Mouse (Mus musculus) midbrain, embryonic 16.5 days (tissue): ENCODE measurements around the gene Mark3. TPM values are rescaled to one million over a fixed set of nuclear protein-coding genes. Genes with fewer than 3 reads are reported as not detected.
A peak's percentile ranks its signal among the peaks of the same experiment; 100 is the strongest.

Experiments
- ATAC-seq: fragments of 200-750 bp; cut with Nextera tagmentation; 2 replicates; pipeline ENCODE4 v1.8.0; 2017; ENCODE audit warnings: moderate TSS enrichment
- H3K27ac ChIP-seq: fragments of 300-500 bp; sonication (generic); 2 replicates; pipeline ENCODE4 v1.5.1; 2014; ENCODE audit warnings: mild to moderate bottlenecking, low read length, mixed read lengths
- H3K27me3 ChIP-seq: fragments of 300-500 bp; sonication (generic); 2 replicates; pipeline ENCODE4 v1.6.1; 2014; ENCODE audit warnings: low read depth, low read length, mixed read lengths; ENCODE audit not compliant: control insufficient read depth, insufficient read depth
- H3K36me3 ChIP-seq: fragments of 300-500 bp; sonication (generic); 2 replicates; pipeline ENCODE4 v1.6.1; 2014; ENCODE audit warnings: mild to moderate bottlenecking, low read length, moderate library complexity, mixed read lengths; ENCODE audit not compliant: control insufficient read depth, insufficient read depth
- H3K4me1 ChIP-seq: fragments of 300-500 bp; sonication (generic); 2 replicates; pipeline ENCODE4 v1.6.1; 2014; ENCODE audit warnings: mild to moderate bottlenecking, low read length, mixed read lengths; ENCODE audit not compliant: control insufficient read depth, insufficient read depth
- H3K4me2 ChIP-seq: fragments of 300-500 bp; sonication (generic); 2 replicates; pipeline ENCODE4 v1.6.1; 2014; ENCODE audit warnings: mild to moderate bottlenecking, low read length, mixed read lengths
- H3K4me3 ChIP-seq: fragments of 300-500 bp; sonication (generic); 2 replicates; pipeline ENCODE4 v1.5.1; 2014; ENCODE audit warnings: low read depth, mild to moderate bottlenecking, low read length, moderate library complexity, mixed read lengths
- H3K9ac ChIP-seq: fragments of 300-500 bp; sonication (generic); 2 replicates; pipeline ENCODE4 v1.6.1; 2014; ENCODE audit warnings: low read depth, low read length, mixed read lengths
- H3K9me3 ChIP-seq: fragments of 300-500 bp; sonication (generic); replicated peaks from 2 replicates; pipeline ENCODE4 v1.6.1; 2014; ENCODE audit warnings: mild to moderate bottlenecking, low read length, mixed read lengths; ENCODE audit not compliant: control insufficient read depth, poor library complexity, severe bottlenecking
- WGBS: fragments of 180-500 bp; shearing (Covaris S2); extraction: QIAGEN DNeasy Blood & Tissue Kit; methylation state at CpG from one replicate; pipeline ENCODE4 v1.1.7; 2014; 5-methylcytosine and 5-hydroxymethylcytosine counted together
- polyA plus RNA-seq: library from polyadenylated mRNA; unstranded; fragments of >200 nt; fragmentation: Nextera tagmentation; extraction: Ambion mirVana; gene quantifications from 2 replicates; pipeline ENCODE4 v1.2.1, GENCODE M21; 2015

Gene Mark3
- polyA plus RNA-seq, 1 experiment from 2014 or later = 45.5 TPM

DNA sequence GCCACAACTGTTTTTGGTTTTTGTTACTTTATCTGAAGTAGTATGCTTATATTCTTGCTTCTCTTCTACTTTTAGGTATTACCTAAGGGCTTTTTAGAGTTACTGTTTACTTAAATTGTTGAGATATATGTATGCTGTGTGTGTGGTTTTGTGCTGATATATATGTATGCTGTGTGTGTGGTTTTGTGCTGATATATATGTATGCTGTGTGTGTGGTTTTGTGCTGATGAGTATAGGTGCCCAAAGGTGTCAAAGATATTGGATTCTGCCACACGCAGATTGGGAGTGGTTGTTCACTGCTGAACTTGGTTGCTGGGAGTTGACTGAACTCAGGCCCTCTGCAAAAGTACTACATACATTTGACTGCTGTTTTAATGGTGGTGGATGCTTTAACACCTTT is 24.6 kb downstream of the Mark3 start:
- Histone ChIP-seq H3K36me3 (peaks cover 14% of the 10 kb centered on the region), H3K27me3 (no peaks in the 10 kb centered on the region), H3K4me3 (no peak overlapping the region), H3K9me3 (no peaks in the 10 kb centered on the region), H3K27ac (no peak overlapping the region), H3K9ac (no peak overlapping the region), H3K4me2 (no peak overlapping the region), H3K4me1 (no peaks in the 10 kb centered on the region)
- no peak for ATAC-seq
- 100% methylated on average over 1 of the region's 1 CpGs for WGBS

DNA sequence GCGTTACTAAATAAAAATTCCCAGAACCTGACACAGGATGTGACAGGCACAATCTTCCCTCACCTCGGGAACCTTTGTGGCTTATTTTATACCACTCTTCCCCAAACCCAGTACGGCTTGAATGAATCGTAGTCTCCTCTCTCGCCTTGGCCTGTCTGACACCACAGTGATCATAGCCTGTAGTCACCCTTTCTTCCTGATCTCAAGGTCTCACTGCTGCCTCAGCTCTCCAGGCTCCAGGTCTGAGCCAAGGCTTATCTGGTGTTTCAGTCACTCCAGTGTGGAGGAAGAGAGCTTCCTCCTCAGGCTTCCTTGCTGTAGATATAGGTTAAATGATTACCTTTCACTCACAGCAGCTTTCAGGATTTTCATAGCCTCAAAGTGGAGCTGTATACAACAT is 25.3 kb downstream of the Mark3 start:
- WGBS = 92% methylated on average over 5 of the region's 5 CpGs
- peaks cover 13% of the 10 kb centered on the region for H3K36me3 ChIP-seq

DNA sequence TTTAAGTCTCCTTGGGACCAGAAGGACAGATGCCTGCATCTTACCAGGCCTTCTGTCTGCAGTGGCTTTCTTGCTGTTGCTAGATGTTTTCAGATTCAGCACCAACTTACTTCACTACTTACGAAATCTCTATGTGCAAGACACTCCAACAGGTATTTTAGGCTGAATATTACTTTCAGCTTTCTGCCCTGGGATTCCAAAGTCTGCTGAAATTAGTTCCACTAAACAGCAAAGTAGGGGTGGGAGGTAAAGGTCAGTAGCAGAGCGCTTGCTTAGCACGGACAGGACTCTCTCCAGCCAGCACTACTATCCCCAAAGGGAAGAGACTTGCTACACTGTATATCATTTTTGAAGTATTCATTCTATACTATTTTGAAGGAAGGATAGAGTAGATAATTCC is 29.5 kb downstream of the Mark3 start:
- H3K4me2 ChIP-seq = no peak overlapping the region

More for the DNA sequence above, 25.3 kb downstream of the Mark3 start:
- no peak for ATAC-seq
- Histone ChIP-seq H3K4me3 (no peak overlapping the region), H3K27me3 (no peaks in the 10 kb centered on the region), H3K4me2 (no peak overlapping the region), H3K9ac (no peak overlapping the region), H3K4me1 (no peaks in the 10 kb centered on the region), H3K9me3 (no peaks in the 10 kb centered on the region), H3K27ac (no peak overlapping the region)

DNA sequence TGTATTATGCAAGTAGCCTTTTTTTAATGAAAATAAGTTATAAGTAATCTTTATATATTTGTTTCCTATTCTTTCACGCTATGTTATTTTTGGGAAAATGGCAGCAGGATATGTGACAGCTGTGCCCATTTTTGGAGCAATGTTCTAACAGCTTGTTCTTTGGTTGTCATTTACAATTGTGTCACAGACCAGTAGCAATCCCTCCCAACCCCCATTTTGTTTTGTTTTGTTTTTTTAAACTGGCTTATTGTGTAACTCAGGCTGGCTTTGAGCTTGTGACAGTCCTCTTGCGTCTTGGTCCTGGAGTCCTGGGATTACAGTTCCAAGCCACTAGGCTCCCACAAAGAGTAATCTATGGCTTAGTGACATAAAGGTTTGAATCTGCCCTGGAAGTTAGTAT is 31.3 kb downstream of the Mark3 start:
- H3K36me3 ChIP-seq = 0 out of 2 replicates have a peak, but pooled peaks cover 2% of the 10 kb centered on the region
- no peaks in the 10 kb centered on the region for H3K4me1 ChIP-seq
- no peak overlapping the region for H3K27ac ChIP-seq
- H3K9me3 ChIP-seq = no peaks in the 10 kb centered on the region
- 82% methylated on average over 2 of the region's 2 CpGs for WGBS
- H3K4me3 ChIP-seq = no peak overlapping the region
- ATAC-seq = no peak
- H3K4me2 ChIP-seq = no peak overlapping the region
- H3K27me3 ChIP-seq = no peaks in the 10 kb centered on the region
- H3K9ac ChIP-seq = no peak overlapping the region

More for the DNA sequence above, 29.5 kb downstream of the Mark3 start:
- no peaks in the 10 kb centered on the region for H3K9me3 ChIP-seq
- 0 out of 2 replicates have a peak, but pooled peaks cover 5% of the 10 kb centered on the region for H3K36me3 ChIP-seq
- no peak overlapping the region for H3K4me3 ChIP-seq
- no peaks in the 10 kb centered on the region for H3K27me3 ChIP-seq
- 89% methylated on average over 3 of the region's 3 CpGs for WGBS
- no peaks in the 10 kb centered on the region for H3K4me1 ChIP-seq
- no peak overlapping the region for H3K9ac ChIP-seq
- ATAC-seq = no peak
- H3K27ac ChIP-seq = no peak overlapping the region

DNA sequence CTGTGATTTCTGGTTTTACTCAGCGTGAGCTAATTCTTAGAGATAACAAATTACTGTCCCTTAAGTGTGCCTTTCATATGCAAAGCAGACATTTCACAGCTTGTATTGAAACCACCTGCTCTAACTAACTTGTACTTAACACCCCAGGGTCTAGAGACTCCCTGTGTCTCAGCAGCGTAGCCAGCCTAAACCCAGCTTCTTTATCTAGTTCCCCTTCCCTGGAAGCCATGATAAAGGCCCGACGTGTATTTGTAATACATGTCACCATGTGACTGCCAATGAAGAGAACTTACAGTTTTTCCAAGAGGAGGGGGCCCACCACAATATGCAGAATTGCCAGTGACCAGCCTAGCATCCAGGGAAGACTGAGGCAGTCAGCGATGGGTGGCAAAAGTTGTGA is 33.7 kb downstream of the Mark3 start:
- Histone ChIP-seq H3K9me3 (no peaks in the 10 kb centered on the region), H3K4me2 (no peak overlapping the region), H3K36me3 (peaks cover 8% of the 10 kb centered on the region; the same call in 1 of the 2 replicates), H3K27me3 (no peaks in the 10 kb centered on the region), H3K27ac (no peak overlapping the region), H3K4me3 (no peak overlapping the region), H3K9ac (no peak overlapping the region), H3K4me1 (no peaks in the 10 kb centered on the region)
- no peak for ATAC-seq
- 35% methylated on average over 5 of the region's 5 CpGs for WGBS

DNA sequence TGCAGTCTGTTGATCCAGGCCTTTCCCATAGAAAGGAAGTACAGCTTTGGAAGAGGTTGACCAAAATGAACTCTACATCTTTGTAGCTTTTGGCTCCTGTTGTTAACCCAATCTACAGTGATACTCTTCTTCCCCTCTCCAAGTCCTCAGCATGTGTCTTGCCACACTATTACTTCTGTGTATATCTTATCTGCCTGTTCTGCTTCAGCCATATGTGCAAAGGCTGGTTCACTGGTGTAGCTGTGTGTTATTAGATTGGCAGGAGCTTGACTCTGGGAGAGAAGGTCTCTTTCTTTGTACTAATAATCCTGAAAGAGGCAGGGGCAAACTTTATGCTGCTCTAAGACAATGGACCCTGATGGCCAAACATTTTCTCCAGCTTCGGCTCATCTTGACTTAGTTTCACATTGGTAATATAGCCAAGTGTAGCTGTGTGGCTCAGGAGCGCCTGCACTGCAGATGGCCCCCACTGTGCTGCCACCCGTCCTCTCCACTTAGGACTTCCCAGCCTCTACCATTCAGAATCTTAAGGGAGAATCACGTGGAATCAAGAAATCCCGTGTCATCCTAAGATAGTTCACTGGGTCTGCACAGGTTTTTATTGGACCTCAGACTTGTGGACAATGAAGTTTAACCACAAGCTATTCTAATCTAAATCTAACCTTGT is 40.3 kb downstream of the Mark3 start:
- Histone ChIP-seq H3K36me3 (peaks cover 16% of the 10 kb centered on the region), H3K9me3 (no peaks in the 10 kb centered on the region), H3K9ac (no peak overlapping the region), H3K27me3 (no peaks in the 10 kb centered on the region), H3K4me3 (no peak overlapping the region), H3K27ac (no peak overlapping the region), H3K4me2 (no peak overlapping the region), H3K4me1 (no peaks in the 10 kb centered on the region)
- ATAC-seq = no peak
- WGBS = 88% methylated on average over 5 of the region's 5 CpGs

DNA sequence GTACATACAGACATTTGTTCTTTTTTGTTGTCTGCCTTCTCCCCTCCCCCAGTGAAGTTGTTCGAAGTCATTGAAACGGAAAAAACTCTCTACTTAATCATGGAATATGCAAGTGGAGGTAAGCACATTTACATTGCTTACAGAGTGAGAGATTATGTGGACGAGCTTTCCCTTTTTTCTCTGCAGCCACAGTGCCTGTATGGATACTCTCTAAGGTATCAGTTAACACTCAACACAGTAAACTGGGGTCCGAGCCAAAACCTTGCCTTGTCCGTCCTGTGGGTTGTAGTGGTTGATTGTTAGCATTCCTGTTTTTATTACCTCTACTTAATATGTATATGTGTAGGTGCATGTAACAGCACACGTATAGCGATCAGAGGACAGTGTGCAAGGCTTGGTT is 43.9 kb downstream of the Mark3 start:
- H3K27me3 ChIP-seq = no peaks in the 10 kb centered on the region
- peaks cover 24% of the 10 kb centered on the region for H3K36me3 ChIP-seq
- no peak overlapping the region for H3K4me3 ChIP-seq
- WGBS = 89% methylated on average over 7 of the region's 7 CpGs
- H3K9me3 ChIP-seq = no peaks in the 10 kb centered on the region
- H3K4me2 ChIP-seq = no peak overlapping the region
- no peaks in the 10 kb centered on the region for H3K4me1 ChIP-seq
- no peak overlapping the region for H3K27ac ChIP-seq
- no peak for ATAC-seq
- H3K9ac ChIP-seq = no peak overlapping the region

DNA sequence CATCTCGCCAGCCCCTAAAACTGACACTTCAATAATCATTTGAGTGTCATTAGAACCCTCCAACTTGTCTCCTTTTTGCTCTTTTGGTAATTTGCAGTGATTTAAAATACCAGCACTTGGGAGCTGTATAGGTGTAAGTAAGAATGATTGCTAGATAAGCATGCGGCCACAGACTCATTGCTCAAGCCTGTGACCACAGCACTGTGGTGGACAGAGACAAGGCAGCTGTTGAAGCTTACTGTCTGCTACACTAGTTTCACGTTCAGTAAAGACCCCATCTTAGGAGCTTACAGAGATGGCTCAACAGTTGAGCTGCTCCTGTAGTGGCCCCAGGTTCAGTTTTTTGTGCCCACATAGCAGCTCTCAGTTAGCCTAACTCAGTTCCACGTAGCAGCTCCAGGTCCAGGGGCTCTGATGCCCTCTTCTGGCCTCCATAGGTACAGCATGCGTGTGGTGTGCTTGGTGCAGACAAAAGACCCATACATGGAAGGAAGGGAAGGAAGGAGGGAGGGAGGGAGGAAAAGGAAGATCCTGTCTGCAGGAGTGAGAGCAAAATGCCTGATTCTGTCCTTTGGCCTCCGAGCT is 73.8 kb downstream of the Mark3 start:
- Histone ChIP-seq H3K9ac (0 out of 2 replicates have a peak overlapping the region, but pooled peaks have one; percentile 36), H3K36me3 (peaks cover 25% of the 10 kb centered on the region), H3K27me3 (no peaks in the 10 kb centered on the region), H3K27ac (no peak overlapping the region), H3K9me3 (no peaks in the 10 kb centered on the region), H3K4me3 (no peak overlapping the region), H3K4me1 (no peaks in the 10 kb centered on the region), H3K4me2 (no peak overlapping the region)
- 53% methylated on average over 6 of the region's 6 CpGs for WGBS
- ATAC-seq = peak; percentile 21; the same call in 1 of the 2 replicates

DNA sequence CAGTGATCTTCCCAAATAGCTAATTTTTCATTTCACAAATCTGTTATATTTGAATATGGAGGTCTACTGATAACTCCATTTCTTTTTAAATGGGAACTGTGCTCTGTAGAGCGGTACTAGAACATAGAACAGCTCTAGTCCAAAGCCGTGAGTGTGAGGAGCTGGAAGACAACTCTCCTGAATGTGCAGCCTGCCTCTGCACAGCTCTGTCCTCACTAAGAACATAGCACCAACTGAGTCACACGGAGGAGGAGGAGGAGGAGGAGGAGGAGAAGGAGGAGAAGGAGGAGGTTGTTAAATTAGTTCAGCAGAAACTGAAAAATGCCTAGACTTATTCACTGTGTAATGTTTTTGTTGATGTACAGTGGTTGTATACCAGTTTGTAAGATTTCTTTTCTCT is 78.6 kb downstream of the Mark3 start:
- no peak overlapping the region for H3K9ac ChIP-seq
- H3K27ac ChIP-seq = no peak overlapping the region
- no peak for ATAC-seq
- WGBS = 87% methylated on average over 3 of the region's 3 CpGs
- H3K4me2 ChIP-seq = no peak overlapping the region
- H3K4me3 ChIP-seq = no peak overlapping the region
- no peaks in the 10 kb centered on the region for H3K4me1 ChIP-seq
- H3K27me3 ChIP-seq = no peaks in the 10 kb centered on the region
- no peaks in the 10 kb centered on the region for H3K9me3 ChIP-seq
- peaks cover 21% of the 10 kb centered on the region for H3K36me3 ChIP-seq
